ENCODE assay signal across 24 mouse cellular contexts in genomic region chr11:69956218-69956617, GRCm38 (mm10). TPM values are rescaled to one million over a fixed set of nuclear protein-coding genes. Genes with fewer than 3 reads are reported as not detected.
DNase-seq lines count a peak whose midpoint lies in the region; ATAC-seq and TF ChIP-seq lines count a peak whose summit lies in the region.
"Had no signal": no experiment of that assay in that cellular context is flagged by ENCODE, and none has a peak within 500 bp of the region (broad histone marks: within the 10 kb centered on the region; RNA-seq: fewer than 3 reads in every experiment).

No protein-coding gene starts in this region.

- 73% methylated on average over 1 of the region's 1 CpGs for WGBS in kidney, adult 2 months
- 78% methylated on average over 1 of the region's 1 CpGs for WGBS in thymus, adult 2 months
- WGBS in stomach, postnatal 0 days: 70% methylated on average over 1 of the region's 1 CpGs

- no peaks in the 10 kb centered on the region for H3K9me3 ChIP-seq in stomach, postnatal 0 days (ENCODE audit: control insufficient read depth, low read length)
- H3K9me3 ChIP-seq: heart, embryonic 12.5 days; hindbrain, embryonic 13.5 days; intestine, embryonic 15.5 days; megakaryocyte, embryonic 14.5 days; stomach, embryonic 15.5 days had no signal

- H3K4me1 ChIP-seq in kidney, adult 2 months (ENCODE audit: control insufficient read depth, insufficient read depth, low read length): no peaks in the 10 kb centered on the region
- no peaks in the 10 kb centered on the region for H3K4me1 ChIP-seq in thymus, adult 2 months (replicated peaks; ENCODE audit: control insufficient read depth, insufficient read depth, low read length)
- H3K4me1 ChIP-seq in stomach, postnatal 0 days (replicated peaks; ENCODE audit: control insufficient read depth, insufficient read depth): no peaks in the 10 kb centered on the region
- H3K4me1 ChIP-seq: hindbrain, embryonic 13.5 days; intestine, embryonic 15.5 days; stomach, embryonic 15.5 days had no signal

- no peak for DNase-seq in kidney, adult 2 months
- DNase-seq in kidney, postnatal 10 days: no peak
- DNase-seq in thymus, adult 2 months: peak; percentile 25
- DNase-seq in thymus, postnatal 25 days: no peak
- peak; percentile 23 for DNase-seq in NIH3T3 (ENCODE audit: low read depth)
- DNase-seq in stomach, postnatal 0 days (ENCODE audit: low spot score): no peak
- DNase-seq: adrenal gland, postnatal 10 days; cerebellum, adult 11-12 months; cerebellum, postnatal 14 days; embryo, embryonic 11 days; heart, postnatal 14 days; midbrain, embryonic 14.5 days; right cerebral cortex, postnatal 14 days had no signal

- H3K4me3 ChIP-seq in kidney, adult 2 months (ENCODE audit: insufficient read depth, low read depth, low read length): no peak overlapping the region
- H3K4me3 ChIP-seq in thymus, adult 2 months (ENCODE audit: control insufficient read depth, insufficient read depth, low read length): no peak overlapping the region
- no peak overlapping the region for H3K4me3 ChIP-seq in stomach, postnatal 0 days (ENCODE audit: low read depth, low read length)
- H3K4me3 ChIP-seq: heart, embryonic 12.5 days; hindbrain, embryonic 13.5 days; intestine, embryonic 15.5 days; megakaryocyte, embryonic 14.5 days; myocyte; stomach, embryonic 15.5 days had no signal

- H3K36me3 ChIP-seq in kidney, adult 2 months (ENCODE audit: control insufficient read depth, insufficient read depth, low read length): no peaks in the 10 kb centered on the region
- no peaks in the 10 kb centered on the region for H3K36me3 ChIP-seq in thymus, adult 2 months (ENCODE audit: control insufficient read depth, insufficient read depth, low read length)
- H3K36me3 ChIP-seq in stomach, postnatal 0 days (ENCODE audit: control insufficient read depth, insufficient read depth, low read length): no peaks in the 10 kb centered on the region
- H3K36me3 ChIP-seq: heart, embryonic 12.5 days; hindbrain, embryonic 13.5 days; intestine, embryonic 15.5 days; stomach, embryonic 15.5 days had no signal

- no peak overlapping the region for H3K9ac ChIP-seq in stomach, postnatal 0 days (ENCODE audit: low read length)
- H3K9ac ChIP-seq: heart, embryonic 12.5 days; hindbrain, embryonic 13.5 days; intestine, embryonic 15.5 days; stomach, embryonic 15.5 days had no signal

- no peak overlapping the region for H3K27ac ChIP-seq in kidney, adult 2 months (ENCODE audit: insufficient read depth, low read depth, low read length)
- H3K27ac ChIP-seq in thymus, adult 2 months (ENCODE audit: control insufficient read depth, insufficient read depth, low read length): no peak overlapping the region
- H3K27ac ChIP-seq in stomach, postnatal 0 days (replicated peaks): no peak overlapping the region
- H3K27ac ChIP-seq: hindbrain, embryonic 13.5 days; intestine, embryonic 15.5 days; stomach, embryonic 15.5 days had no signal

- TF ChIP-seq CTCF in kidney, adult 2 months (conservative IDR thresholded peaks at IDR 0.05; ENCODE audit: insufficient read depth, insufficient read length, low read depth, low read length): 0 out of 2 replicates have a peak, but pooled peaks have one; percentile 4
- TF ChIP-seq CTCF in thymus, adult 2 months (IDR thresholded peaks at IDR 0.05; ENCODE audit: borderline replicate concordance, control insufficient read depth, extremely low read depth, insufficient read depth, low read length, poor library complexity): no peak
- TF ChIP-seq CTCF in stomach, postnatal 0 days (IDR thresholded peaks at IDR 0.05; ENCODE audit: low read depth): peak; percentile 40

- no peaks in the 10 kb centered on the region for H3K27me3 ChIP-seq in kidney, adult 2 months (replicated peaks; ENCODE audit: control insufficient read depth, insufficient read depth, low read length)
- H3K27me3 ChIP-seq in thymus, adult 2 months (ENCODE audit: control insufficient read depth, insufficient read depth, low read length): no peaks in the 10 kb centered on the region
- no peaks in the 10 kb centered on the region for H3K27me3 ChIP-seq in stomach, postnatal 0 days (ENCODE audit: control insufficient read depth, insufficient read depth, low read length)
- H3K27me3 ChIP-seq: intestine, embryonic 15.5 days; stomach, embryonic 15.5 days had no signal

- TF ChIP-seq POLR2A in kidney, adult 2 months (IDR thresholded peaks at IDR 0.05; ENCODE audit: low read depth, low read length): no peak
- TF ChIP-seq POLR2A in thymus, adult 2 months (IDR thresholded peaks at IDR 0.05; ENCODE audit: control insufficient read depth, extremely low read depth, insufficient read depth, low read length, poor library complexity): no peak

- H3K4me2 ChIP-seq in stomach, postnatal 0 days (replicated peaks; ENCODE audit: low read depth): no peak overlapping the region
- H3K4me2 ChIP-seq: heart, embryonic 12.5 days; hindbrain, embryonic 13.5 days; intestine, embryonic 15.5 days; stomach, embryonic 15.5 days had no signal

- no peak for ATAC-seq in stomach, postnatal 0 days (ENCODE audit: low FRiP score, low TSS enrichment)
- no peak for ATAC-seq in megakaryocyte, adult 5-6 weeks (ENCODE audit: poor library complexity, severe bottlenecking)
- ATAC-seq: forebrain, embryonic 16.5 days; intestine, embryonic 15.5 days had no signal

- TF ChIP-seq EP300 in stomach, postnatal 0 days (optimal IDR thresholded peaks at IDR 0.05): no peak

RNA-seq across cellular contexts. Expression of gene Slc2a4, which starts 8.2 kb away (rescaled TPM):
- 74.2 and 78.6 TPM in 2 replicates for polyA plus RNA-seq in kidney, adult 2 months (2012; rRNA removed)
- 36.3 and 58.9 TPM in 2 replicates for polyA plus RNA-seq in thymus, adult 2 months (2012; rRNA removed)
- 36.4 and 40.5 TPM in 2 replicates for polyA plus RNA-seq in stomach, postnatal 0 days (2015; fragmentation: Nextera tagmentation; extraction: Ambion mirVana)
- total RNA-seq in megakaryocyte, adult 5-6 weeks (2015): not detected in 2 replicates
- 0.07 TPM in 1 of 2 replicates, not detected in the other for total RNA-seq in megakaryocyte, adult 5-6 weeks (2017)

RNA-seq across cellular contexts. Expression of gene Cldn7, which starts 8.4 kb away (rescaled TPM):
- 39.2 and 40.0 TPM in 2 replicates for polyA plus RNA-seq in kidney, adult 2 months (2012; rRNA removed)
- polyA plus RNA-seq in thymus, adult 2 months (2012; rRNA removed): 6.0 and 6.5 TPM in 2 replicates
- polyA plus RNA-seq in stomach, postnatal 0 days (2015; fragmentation: Nextera tagmentation; extraction: Ambion mirVana): 119 and 125 TPM in 2 replicates
- total RNA-seq in megakaryocyte, adult 5-6 weeks (2015): not detected in 2 replicates
- total RNA-seq in megakaryocyte, adult 5-6 weeks (2017): not detected in 2 replicates
- total RNA-seq: left cerebral cortex, adult 18-20 months; left cerebral cortex, postnatal 36 days had no signal
- polyA plus RNA-seq: forebrain, embryonic 16.5 days; midbrain, embryonic 14.5 days; myocyte had no signal

RNA-seq across cellular contexts. Expression of gene Ybx2, which starts 20.6 kb away (rescaled TPM):
- polyA plus RNA-seq in kidney, adult 2 months (2012; rRNA removed): 60.5 and 71.7 TPM in 2 replicates
- 20.0 and 49.6 TPM in 2 replicates for polyA plus RNA-seq in thymus, adult 2 months (2012; rRNA removed)
- 1.4 and 1.7 TPM in 2 replicates for polyA plus RNA-seq in stomach, postnatal 0 days (2015; fragmentation: Nextera tagmentation; extraction: Ambion mirVana)
- total RNA-seq in megakaryocyte, adult 5-6 weeks (2015): not detected in 2 replicates
- total RNA-seq in megakaryocyte, adult 5-6 weeks (2017): not detected in 2 replicates
- total RNA-seq: liver, adult 2 months had no signal
- polyA plus RNA-seq: liver, adult 2 months had no signal

RNA-seq across cellular contexts. Expression of gene Ctdnep1, which starts 24.7 kb away (rescaled TPM):
- polyA plus RNA-seq in kidney, adult 2 months (2012; rRNA removed): 84.4 and 104 TPM in 2 replicates
- 133 and 148 TPM in 2 replicates for polyA plus RNA-seq in thymus, adult 2 months (2012; rRNA removed)
- polyA plus RNA-seq in stomach, postnatal 0 days (2015; fragmentation: Nextera tagmentation; extraction: Ambion mirVana): 13.1 and 14.9 TPM in 2 replicates
- total RNA-seq in megakaryocyte, adult 5-6 weeks (2015): 120 and 150 TPM in 2 replicates
- total RNA-seq in megakaryocyte, adult 5-6 weeks (2017): 26.6 and 27.0 TPM in 2 replicates

RNA-seq across cellular contexts. Expression of gene Elp5, which starts 26.1 kb away (rescaled TPM):
- polyA plus RNA-seq in kidney, adult 2 months (2012; rRNA removed): 66.3 and 68.4 TPM in 2 replicates
- polyA plus RNA-seq in thymus, adult 2 months (2012; rRNA removed): 69.4 and 75.3 TPM in 2 replicates
- polyA plus RNA-seq in stomach, postnatal 0 days (2015; fragmentation: Nextera tagmentation; extraction: Ambion mirVana): 73.1 and 73.4 TPM in 2 replicates
- 44.7 and 63.0 TPM in 2 replicates for total RNA-seq in megakaryocyte, adult 5-6 weeks (2015)
- total RNA-seq in megakaryocyte, adult 5-6 weeks (2017): 35.7 and 40.5 TPM in 2 replicates

Comparison
In these comparisons a context has a peak if more than half of its experiments do, and no peak if none do; other contexts are left out.
1. DNase-seq: peak in thymus, adult 2 months (single experiment) and NIH3T3 (single experiment); none in kidney, adult 2 months (single experiment), kidney, postnatal 10 days (single experiment), thymus, postnatal 25 days (single experiment) and stomach, postnatal 0 days (single experiment).